Mouse (Mus musculus) limb, embryonic 14.5 days (tissue): ENCODE results near the gene Snrpd3. TPM values are rescaled to one million over a fixed set of nuclear protein-coding genes. Genes with fewer than 3 reads are reported as not detected.
A peak's percentile ranks its signal among the peaks of the same experiment; 100 is the strongest.

Source experiments
- ATAC-seq: fragments of 200-750 bp; cut with Nextera tagmentation; 2 replicates; pipeline ENCODE4 v1.8.0; 2017; ENCODE audit warnings: low read depth, moderate number of reproducible peaks, moderate TSS enrichment; ENCODE audit not compliant: low FRiP score
- DNase-seq: peaks from one replicate; pipeline ENCODE4 v3.0.0-alpha.2; 2015; ENCODE audit warnings: low spot score
- H3K27ac ChIP-seq: fragments of 300-500 bp; sonication (generic); replicated peaks from 2 replicates; pipeline ENCODE4 v1.5.1; 2014; ENCODE audit warnings: low read depth, mild to moderate bottlenecking, low read length, moderate library complexity, mixed read lengths
- H3K27me3 ChIP-seq: fragments of 300-500 bp; sonication (generic); 2 replicates; pipeline ENCODE4 v1.6.1; 2014; ENCODE audit warnings: low read length, mixed read lengths; ENCODE audit not compliant: control insufficient read depth, insufficient read depth
- H3K36me3 ChIP-seq: fragments of 300-500 bp; sonication (generic); 2 replicates; pipeline ENCODE4 v1.6.1; 2014; ENCODE audit warnings: mild to moderate bottlenecking, low read length, moderate library complexity, mixed read lengths; ENCODE audit not compliant: control insufficient read depth, insufficient read depth
- H3K4me1 ChIP-seq: fragments of 300-500 bp; sonication (generic); 2 replicates; pipeline ENCODE4 v1.6.1; 2014; ENCODE audit warnings: antibody characterized with exemption, low read length, mixed read lengths; ENCODE audit not compliant: control insufficient read depth, insufficient read depth
- H3K4me2 ChIP-seq: fragments of 300-500 bp; sonication (generic); replicated peaks from 2 replicates; pipeline ENCODE4 v1.6.1; 2014; ENCODE audit warnings: low read depth, mild to moderate bottlenecking, low read length, moderate library complexity; ENCODE audit not compliant: severe bottlenecking
- H3K4me3 ChIP-seq: fragments of 300-500 bp; sonication (generic); replicated peaks from 2 replicates; pipeline ENCODE4 v1.5.1; 2014; ENCODE audit warnings: low read length
- H3K9ac ChIP-seq: fragments of 300-500 bp; sonication (generic); 2 replicates; pipeline ENCODE4 v1.6.1; 2014; ENCODE audit warnings: mild to moderate bottlenecking, low read depth, low read length, moderate library complexity; ENCODE audit not compliant: severe bottlenecking
- H3K9me3 ChIP-seq: fragments of 300-500 bp; sonication (generic); 2 replicates; pipeline ENCODE4 v1.6.1; 2016; ENCODE audit warnings: low read length; ENCODE audit not compliant: control insufficient read depth
- POLR2A ChIP-seq: fragments of 200-500 bp; IDR thresholded peaks from 2 replicates; pipeline ENCODE4 v1.8.0; 2012; ENCODE audit warnings: inconsistent platforms, mild to moderate bottlenecking, moderate library complexity, borderline replicate concordance; ENCODE audit not compliant: insufficient read depth, insufficient read length; ENCODE audit errors: extremely low read depth
- WGBS: fragments of 180-500 bp; shearing (Covaris S2); extraction: QIAGEN DNeasy Blood & Tissue Kit; methylation state at CpG from one replicate; pipeline ENCODE4 v1.1.7; 2014; 5-methylcytosine and 5-hydroxymethylcytosine counted together
- polyA plus RNA-seq, 2 experiments: library from polyadenylated mRNA; depleted of rRNA in 1 of 2; stranded (reverse) in 1 of 2; unstranded in 1 of 2; fragments of >200 nt; fragmentation: Nextera tagmentation in 1 of 2; extraction: Ambion mirVana in 1 of 2; gene quantifications; 2 replicates each; pipeline versions ENCODE4 v1.2.1 to v1.2.3; 2012 to 2014

Gene Snrpd3
- polyA plus RNA-seq, 2 experiments: 121 to 173 TPM

- H3K36me3 ChIP-seq: peaks cover 53% of the 10 kb centered on the region
- ATAC-seq: no peak
- no peak for TF ChIP-seq POLR2A
Measured at GRCm38 (mm10) chr10:75534934-75535333, 17.6 kb downstream of the Snrpd3 start.

GRCm38 (mm10) chr10:75535423-75535822 lies 18.1 kb downstream of the Snrpd3 start:
- Histone ChIP-seq H3K27me3 (no peaks in the 10 kb centered on the region), H3K9me3 (no peaks in the 10 kb centered on the region), H3K4me1 (no peaks in the 10 kb centered on the region), H3K4me2 (no peak overlapping the region), H3K4me3 (no peak overlapping the region), H3K36me3 (peaks cover 49% of the 10 kb centered on the region), H3K27ac (no peak overlapping the region), H3K9ac (no peak overlapping the region)
- DNase-seq (no peak), ATAC-seq (no peak)
- no peak for TF ChIP-seq POLR2A
- WGBS: 85% methylated on average over 2 of the region's 2 CpGs

More at GRCm38 (mm10) chr10:75534934-75535333, 17.6 kb downstream of the Snrpd3 start:
- Histone ChIP-seq H3K4me3 (no peak overlapping the region), H3K4me1 (no peaks in the 10 kb centered on the region), H3K27me3 (no peaks in the 10 kb centered on the region), H3K4me2 (no peak overlapping the region), H3K27ac (no peak overlapping the region), H3K9me3 (no peaks in the 10 kb centered on the region), H3K9ac (no peak overlapping the region)
- no peak for DNase-seq
- WGBS: 85% methylated on average over 8 of the region's 8 CpGs

GRCm38 (mm10) chr10:75536123-75536522 lies 18.8 kb downstream of the Snrpd3 start:
- no peak for TF ChIP-seq POLR2A
- H3K36me3 ChIP-seq: peaks cover 45% of the 10 kb centered on the region
- ATAC-seq (no peak), DNase-seq (no peak)
- no peaks in the 10 kb centered on the region for H3K27me3 ChIP-seq
- H3K9me3 ChIP-seq: no peaks in the 10 kb centered on the region
- H3K9ac ChIP-seq: no peak overlapping the region
- no peak overlapping the region for H3K27ac ChIP-seq
- no peak overlapping the region for H3K4me3 ChIP-seq
- no peaks in the 10 kb centered on the region for H3K4me1 ChIP-seq
- 89% methylated on average over 5 of the region's 5 CpGs for whole genome bisulfite sequencing
- no peak overlapping the region for H3K4me2 ChIP-seq

- Histone ChIP-seq H3K4me2 (peak overlapping the region; percentile 35), H3K9me3 (no peaks in the 10 kb centered on the region), H3K9ac (no peak overlapping the region), H3K27me3 (no peaks in the 10 kb centered on the region), H3K36me3 (no peaks in the 10 kb centered on the region), H3K27ac (peak overlapping the region; percentile 33; the same call in 1 of the 2 replicates), H3K4me3 (no peak overlapping the region; the same call in 1 of the 2 replicates), H3K4me1 (peaks cover 14% of the 10 kb centered on the region)
- 16% methylated on average over 7 of the region's 7 CpGs for WGBS
- ATAC-seq: 0 out of 2 replicates have a peak, but pooled peaks have one; percentile 30
- no peak for DNase-seq
- no peak for TF ChIP-seq POLR2A
Measured at GRCm38 (mm10) chr10:75547901-75548300, 30.6 kb downstream of the Snrpd3 start.

- Histone ChIP-seq H3K27ac (peak overlapping the region; percentile 33; the same call in 1 of the 2 replicates), H3K4me1 (peaks cover 14% of the 10 kb centered on the region), H3K9me3 (no peaks in the 10 kb centered on the region), H3K9ac (no peak overlapping the region), H3K4me3 (no peak overlapping the region; the same call in 1 of the 2 replicates), H3K27me3 (no peaks in the 10 kb centered on the region), H3K4me2 (peak overlapping the region; percentile 35), H3K36me3 (no peaks in the 10 kb centered on the region)
- peak; percentile 80; the same call in 1 of the 2 replicates for ATAC-seq
- WGBS: 21% methylated on average over 14 of the region's 14 CpGs
- no peak for TF ChIP-seq POLR2A
- DNase-seq: peak; percentile 59
Measured at GRCm38 (mm10) chr10:75548486-75548885, 31.1 kb downstream of the Snrpd3 start.
